Mouse (Mus musculus) lung, adult 2 months (tissue): ENCODE measurements around the gene Zfp418.

Source experiments
- CTCF ChIP-seq: fragments of 200-500 bp; IDR thresholded peaks from 2 replicates; pipeline ENCODE4 v1.5.1; 2011; ENCODE audit warnings: mild to moderate bottlenecking, low read length, control low read depth; ENCODE audit not compliant: insufficient read depth
- POLR2A ChIP-seq: fragments of 200-500 bp; IDR thresholded peaks from 2 replicates; pipeline ENCODE4 v1.6.1; 2011; ENCODE audit warnings: low read depth, mild to moderate bottlenecking, control low read depth, low read length, borderline replicate concordance; ENCODE audit errors: extremely low read depth

DNA sequence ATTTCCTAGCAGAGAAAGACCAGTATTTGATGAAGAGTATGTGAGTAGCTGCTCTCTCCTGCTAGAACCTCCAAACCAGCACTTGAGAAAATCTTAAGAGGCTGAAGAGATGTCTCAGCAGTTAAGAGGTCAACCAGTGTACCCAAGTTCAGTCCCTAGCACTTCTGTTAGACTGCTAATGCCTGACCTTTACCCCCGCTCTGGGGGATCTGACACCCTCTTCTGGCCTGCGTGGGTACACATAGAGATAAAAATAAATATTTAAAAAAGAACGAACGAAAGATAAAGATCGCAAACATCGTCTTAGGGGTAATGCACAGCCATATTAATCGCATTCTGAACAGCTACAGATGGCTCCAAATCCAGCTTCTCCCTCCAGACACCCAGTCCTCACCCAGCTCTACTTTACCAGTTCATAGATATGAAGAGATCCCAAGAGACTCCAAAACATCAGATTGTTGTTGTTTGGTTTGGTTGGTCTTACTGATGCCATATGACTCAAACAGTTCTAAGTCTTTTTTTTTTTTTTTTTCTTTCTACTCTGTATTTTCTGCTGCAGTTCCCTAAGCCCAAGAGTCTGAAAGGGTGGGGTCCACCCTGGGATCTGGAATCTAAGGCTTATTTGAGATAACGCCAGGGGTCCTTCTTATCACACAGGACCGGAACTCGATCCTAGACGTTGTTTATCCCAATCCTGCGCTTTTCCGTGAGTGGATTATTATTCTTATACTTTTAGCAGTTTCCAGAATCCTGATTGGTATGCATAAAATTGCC lies 16.5 kb downstream of the Zfp418 start:
- TF ChIP-seq CTCF, result no peak
- TF ChIP-seq POLR2A, result no peak
